Mouse (Mus musculus) heart, adult 2 months (tissue): ENCODE data around the gene Prn. TPM values are rescaled to one million over a fixed set of nuclear protein-coding genes. Genes with fewer than 3 reads are reported as not detected.

ENCODE experiments used
- DNase-seq, 2 experiments: peaks; one replicate each; pipeline ENCODE4 v3.0.0; 2021
- H3K27ac ChIP-seq: fragments of 200-600 bp; 2 replicates; pipeline ENCODE4 v1.8.1; 2022
- H3K27me3 ChIP-seq: fragments of 200-500 bp; 2 replicates; pipeline ENCODE4 v1.6.1; 2012; ENCODE audit warnings: mild to moderate bottlenecking, low read length, inconsistent platforms, mixed read lengths; ENCODE audit not compliant: control insufficient read depth, insufficient read depth
- H3K36me3 ChIP-seq: fragments of 200-500 bp; 2 replicates; pipeline ENCODE4 v1.6.1; 2012; ENCODE audit warnings: low read length, inconsistent platforms; ENCODE audit not compliant: control insufficient read depth, insufficient read depth
- H3K4me1 ChIP-seq: fragments of 200-500 bp; 2 replicates; pipeline ENCODE4 v1.6.1; 2011; ENCODE audit warnings: low read length; ENCODE audit not compliant: control insufficient read depth, insufficient read depth
- H3K4me3 ChIP-seq: fragments of 200-600 bp; 2 replicates; pipeline ENCODE4 v1.8.1; 2022
- H3K79me2 ChIP-seq: fragments of 200-500 bp; replicated peaks from 2 replicates; pipeline ENCODE4 v1.6.1; 2012; ENCODE audit warnings: mild to moderate bottlenecking, inconsistent platforms, low read length, moderate library complexity, mixed read lengths; ENCODE audit not compliant: control insufficient read depth, insufficient read depth
- H3K9ac ChIP-seq: fragments of 200-500 bp; 2 replicates; pipeline ENCODE4 v1.6.1; 2012; ENCODE audit warnings: low read depth, mild to moderate bottlenecking, control low read depth, inconsistent platforms, low read length, mixed read lengths
- CTCF ChIP-seq: fragments of 200-600 bp; IDR thresholded peaks from 2 replicates; pipeline ENCODE4 v1.8.1; 2022; ENCODE audit warnings: antibody characterized with exemption, mild to moderate bottlenecking, moderate library complexity
- EP300 ChIP-seq: fragments of 200-500 bp; IDR thresholded peaks from 2 replicates; pipeline ENCODE4 v1.6.1; 2011; ENCODE audit warnings: low read depth, low read length, control low read depth; ENCODE audit not compliant: insufficient read depth
- POLR2A ChIP-seq: fragments of 200-500 bp; IDR thresholded peaks from 2 replicates; pipeline ENCODE4 v1.6.1; 2011; ENCODE audit warnings: mild to moderate bottlenecking, low read depth, low read length, control low read depth; ENCODE audit not compliant: insufficient read depth
- WGBS: fragments of 180-500 bp; shearing (Covaris S2); methylation state at CpG from one replicate; pipeline ENCODE4 v1.1.7; 2018; 5-methylcytosine and 5-hydroxymethylcytosine counted together
- intact Hi-C: fragments of 180-260 bp; cut with DNase I; formaldehyde crosslinking; loops from one replicate; pipeline ENCODE4 v1.15.1; 2025
- polyA plus RNA-seq: library from polyadenylated mRNA; depleted of rRNA; stranded (reverse); fragments of >200 nt; gene quantifications from 2 replicates; pipeline ENCODE4 v1.2.3, GENCODE M21; 2012
- total RNA-seq, 2 experiments: library from RNA; stranded (reverse); gene quantifications; 2 replicates each; pipeline ENCODE4 v1.2.3; 2021

Prn gene
- total and polyA plus RNA-seq, 3 experiments, result 0.23 TPM; not detected in 2

DNA sequence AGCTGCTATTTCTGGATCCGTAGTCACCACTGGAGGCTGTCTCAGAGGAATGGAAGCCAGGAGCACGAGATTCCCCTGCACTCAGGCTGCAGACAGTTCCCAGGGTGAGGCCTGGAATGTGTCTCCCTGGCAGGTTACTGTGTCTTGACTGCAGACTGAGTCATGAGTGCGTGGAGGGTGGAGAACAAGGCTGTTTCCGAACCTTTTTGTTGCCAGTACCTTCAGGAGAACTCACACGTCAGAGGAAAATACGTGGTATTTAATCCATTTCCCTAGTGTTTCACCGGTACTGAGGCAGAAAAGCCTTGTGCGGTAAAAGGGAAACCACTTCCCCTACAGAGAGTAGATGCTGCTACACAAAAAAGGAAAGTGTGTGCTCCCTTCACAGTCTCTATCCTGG lies 6.9 kb upstream of the Prn start:
- H3K79me2 ChIP-seq, result no peaks in the 10 kb centered on the region
- 2% methylated on average over 8 of the region's 8 CpGs for WGBS
- H3K4me1 ChIP-seq, result peaks cover 4% of the 10 kb centered on the region
- peak; percentile 62 to 82 for DNase-seq
- H3K36me3 ChIP-seq, result no peaks in the 10 kb centered on the region
- peak overlapping the region; percentile 50 for H3K27ac ChIP-seq
- TF ChIP-seq CTCF, result no peak
- peak; percentile 80 for TF ChIP-seq EP300
- no peak for TF ChIP-seq POLR2A
- H3K9ac ChIP-seq, result no peak overlapping the region
- H3K27me3 ChIP-seq, result no peaks in the 10 kb centered on the region
- no peak overlapping the region for H3K4me3 ChIP-seq
- intact Hi-C loops, result loop anchor here (5.0 kb wide), 1 partner anchor 34 kb away; no protein-coding TSS in a partner anchor

DNA sequence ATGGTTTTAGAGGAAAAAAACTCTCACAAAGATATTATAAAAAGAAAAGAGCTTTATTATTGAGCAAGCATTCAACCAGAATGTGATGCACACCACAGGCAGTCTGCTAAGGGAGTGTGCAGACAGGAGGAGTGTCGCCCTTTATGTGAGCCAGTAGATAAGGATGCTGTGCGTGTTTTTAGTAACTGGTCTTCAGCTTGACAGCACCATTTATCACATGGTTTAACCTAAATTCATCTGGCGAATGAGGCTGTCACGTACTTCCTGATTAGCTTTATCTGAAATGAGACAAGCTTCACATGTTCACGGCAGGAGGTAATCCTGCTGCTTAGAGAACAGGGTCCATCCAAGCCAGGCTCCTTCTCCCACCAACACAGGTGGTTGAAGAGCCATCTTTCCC lies 4.7 kb upstream of the Prn start:
- 37% methylated on average over 5 of the region's 5 CpGs for WGBS
- Histone ChIP-seq H3K36me3 (no peaks in the 10 kb centered on the region), H3K4me3 (no peak overlapping the region), H3K27ac (no peak overlapping the region), H3K9ac (no peak overlapping the region), H3K27me3 (no peaks in the 10 kb centered on the region), H3K79me2 (no peaks in the 10 kb centered on the region), H3K4me1 (peaks cover 7% of the 10 kb centered on the region)
- no peak for DNase-seq
- intact Hi-C loops, result loop anchor here (5.0 kb wide), 3 partner anchors 47 to 242 kb away; partner anchors contain the start of genes Prnd and Slc23a2
- TF ChIP-seq POLR2A (no peak), CTCF (no peak), EP300 (no peak)

DNA sequence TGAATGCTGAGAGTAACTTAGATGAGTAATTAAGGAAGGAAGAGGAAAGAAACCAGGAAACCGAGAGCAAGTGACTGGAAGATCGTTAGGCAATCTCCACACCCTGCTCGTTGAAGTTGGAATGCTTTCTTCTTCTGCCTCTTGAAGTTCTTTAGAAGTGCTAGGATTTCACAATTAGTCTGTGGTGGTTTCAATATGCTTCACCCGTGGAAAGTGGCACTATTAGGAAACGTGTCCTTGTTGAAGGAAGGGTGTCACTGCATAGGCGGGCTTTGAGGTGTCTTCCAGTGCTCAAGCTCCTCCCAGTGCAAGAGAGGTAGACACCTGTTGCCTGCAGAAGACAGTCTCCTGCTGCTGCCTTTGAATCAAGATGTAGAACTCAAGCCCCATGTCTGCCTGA lies 4.0 kb upstream of the Prn start:
- Histone ChIP-seq H3K27ac (no peak overlapping the region), H3K79me2 (no peaks in the 10 kb centered on the region), H3K36me3 (peaks cover 2% of the 10 kb centered on the region; the same call in 1 of the 2 replicates), H3K4me3 (no peak overlapping the region), H3K9ac (no peak overlapping the region), H3K4me1 (peaks cover 7% of the 10 kb centered on the region), H3K27me3 (no peaks in the 10 kb centered on the region)
- DNase-seq, result no peak
- TF ChIP-seq POLR2A, result no peak
- no peak for TF ChIP-seq CTCF
- no peak for TF ChIP-seq EP300
- 58% methylated on average over 6 of the region's 6 CpGs for WGBS
- intact Hi-C loops, result loop anchor here (5.0 kb wide), 3 partner anchors 47 to 242 kb away; partner anchors contain the start of genes Prnd and Slc23a2

DNA sequence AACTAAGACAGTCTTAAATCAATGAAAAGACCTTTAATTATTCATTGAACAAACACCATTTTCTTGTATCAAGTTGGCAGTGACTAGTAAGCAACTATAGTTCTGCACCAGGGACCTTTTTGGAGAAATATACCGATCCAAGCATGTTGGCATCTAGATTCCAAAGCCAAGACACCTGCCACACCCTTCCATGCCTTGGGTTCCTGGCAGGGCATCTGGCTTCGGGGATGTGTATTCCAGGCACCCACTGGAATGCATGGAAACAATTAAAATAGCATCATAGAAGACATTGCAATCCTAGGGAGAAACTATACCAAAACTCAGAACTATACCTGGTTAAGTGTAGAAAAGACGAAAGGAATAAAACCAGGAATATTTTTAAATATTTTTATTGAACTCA lies 3.5 kb upstream of the Prn start:
- TF ChIP-seq POLR2A, result no peak
- TF ChIP-seq CTCF, result no peak
- no peak for TF ChIP-seq EP300

DNA sequence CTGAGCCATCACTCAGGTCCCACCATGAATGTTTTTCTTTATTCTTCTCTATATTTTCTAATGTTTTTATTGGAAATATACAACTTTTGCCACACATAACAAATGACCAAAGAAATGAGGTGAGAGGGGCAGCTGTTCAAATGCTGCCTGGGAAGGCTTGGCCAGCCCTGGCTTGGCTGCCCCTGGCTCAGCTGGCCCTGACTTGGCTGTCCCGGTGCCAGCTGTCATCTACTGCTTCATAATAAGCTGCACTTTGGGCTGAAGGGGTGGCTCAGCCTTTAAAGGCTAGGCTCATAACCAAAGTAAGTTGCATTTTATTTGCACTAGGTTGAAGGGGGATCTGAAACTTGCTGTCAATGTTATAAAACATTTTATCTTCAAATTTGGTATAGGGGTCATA lies 2.9 kb upstream of the Prn start:
- Histone ChIP-seq H3K9ac (no peak overlapping the region), H3K79me2 (no peaks in the 10 kb centered on the region), H3K4me3 (no peak overlapping the region), H3K27me3 (no peaks in the 10 kb centered on the region), H3K4me1 (peaks cover 8% of the 10 kb centered on the region), H3K36me3 (peaks cover 4% of the 10 kb centered on the region), H3K27ac (no peak overlapping the region; the same call in 1 of the 2 replicates)
- intact Hi-C loops, result loop anchor here (5.0 kb wide), 3 partner anchors 45 to 240 kb away; partner anchors contain the start of genes Prnd and Slc23a2
- TF ChIP-seq CTCF (no peak), EP300 (no peak), POLR2A (no peak)
- peak; percentile 44 to 60 for DNase-seq
- WGBS, result 49% methylated on average over 1 of the region's 1 CpGs

More for the DNA sequence above, 3.5 kb upstream of the Prn start:
- H3K27ac ChIP-seq, result no peak overlapping the region
- no peaks in the 10 kb centered on the region for H3K27me3 ChIP-seq
- no peak overlapping the region for H3K9ac ChIP-seq
- H3K4me1 ChIP-seq, result peaks cover 8% of the 10 kb centered on the region
- intact Hi-C loops, result loop anchor here (5.0 kb wide), 3 partner anchors 46 to 241 kb away; partner anchors contain the start of genes Prnd and Slc23a2
- no peak for DNase-seq
- 90% methylated on average over 3 of the region's 3 CpGs for WGBS
- no peak overlapping the region for H3K4me3 ChIP-seq
- H3K36me3 ChIP-seq, result peaks cover 2% of the 10 kb centered on the region; the same call in 1 of the 2 replicates
- H3K79me2 ChIP-seq, result no peaks in the 10 kb centered on the region

DNA sequence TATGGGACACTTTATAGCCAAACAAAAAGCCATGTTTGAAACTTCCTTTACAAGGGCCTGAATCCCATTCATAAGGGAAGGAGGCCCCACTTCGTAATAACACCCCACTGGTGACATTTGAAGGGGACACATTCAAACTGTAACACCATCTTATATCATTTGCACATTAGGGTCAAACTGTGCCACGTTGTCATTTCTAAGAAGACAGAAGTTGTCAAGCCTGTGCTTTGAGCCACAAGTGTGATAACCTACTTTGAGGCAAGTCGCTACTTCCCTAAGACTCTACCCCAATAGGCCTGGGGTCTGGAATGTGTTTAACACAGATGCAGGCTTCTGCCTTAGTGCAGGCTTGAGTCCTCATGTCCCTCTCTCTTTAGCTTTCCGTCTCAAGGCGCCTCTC lies 2.4 kb upstream of the Prn start:
- Histone ChIP-seq H3K4me1 (peaks cover 8% of the 10 kb centered on the region), H3K79me2 (no peaks in the 10 kb centered on the region), H3K36me3 (peaks cover 4% of the 10 kb centered on the region), H3K9ac (no peak overlapping the region), H3K27ac (no peak overlapping the region; the same call in 1 of the 2 replicates), H3K27me3 (no peaks in the 10 kb centered on the region), H3K4me3 (no peak overlapping the region)
- intact Hi-C loops, result loop anchor here (5.0 kb wide), 3 partner anchors 45 to 240 kb away; partner anchors contain the start of genes Prnd and Slc23a2
- 91% methylated on average over 5 of the region's 5 CpGs for WGBS
- DNase-seq, result no peak
- TF ChIP-seq EP300 (no peak), CTCF (no peak), POLR2A (no peak)
